Mouse (Mus musculus): ENCODE results near the gene Ctcf. TPM values are rescaled to one million over a fixed set of nuclear protein-coding genes. Genes with fewer than 3 reads are reported as not detected.

The Ctcf gene
- polyA plus RNA-seq, 1 experiment from 2014 or later = 76.9 TPM

DNA sequence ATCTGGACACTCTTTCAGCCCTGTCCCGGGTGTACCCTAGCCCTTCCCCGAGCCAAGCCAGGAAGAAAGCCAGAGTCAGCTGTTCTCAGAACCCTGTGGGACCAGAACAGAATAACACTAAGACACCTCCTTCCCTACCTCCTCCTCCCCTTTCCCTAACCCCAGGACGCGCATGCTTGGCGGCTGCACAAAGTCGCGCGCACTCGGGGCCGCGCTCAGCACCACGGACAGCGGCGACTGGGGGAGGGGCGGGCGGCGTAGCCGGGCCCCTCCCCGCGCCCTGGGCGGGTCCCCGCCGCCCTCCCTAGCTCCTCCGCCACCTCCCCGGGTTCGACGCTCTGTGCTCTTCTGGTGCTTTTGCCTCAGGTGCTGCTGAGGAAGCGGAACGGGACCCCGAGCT, 57.3 kb downstream of the Ctcf start:
- H3K27ac ChIP-seq = peak overlapping the region; percentile 88
- peak overlapping the region; percentile 60 for H3K4me3 ChIP-seq (replicated peaks; ENCODE audit: low read length)
- peaks cover 13% of the 10 kb centered on the region for H3K4me1 ChIP-seq (replicated peaks; ENCODE audit: control insufficient read depth, insufficient read depth, low read length)
- H3K9ac ChIP-seq = peak overlapping the region; percentile 81
- no peaks in the 10 kb centered on the region for H3K9me3 ChIP-seq (ENCODE audit: control insufficient read depth, low read length)
- 1% methylated on average over 30 of the region's 30 CpGs for WGBS
- peak overlapping the region; percentile 62 for H3K4me2 ChIP-seq (replicated peaks)
- H3K27me3 ChIP-seq (ENCODE audit: control insufficient read depth, insufficient read depth, low read length) = no peaks in the 10 kb centered on the region
- ATAC-seq (ENCODE audit: low FRiP score) (peak; percentile 70), DNase-seq (ENCODE audit: low spot score) (peak; percentile 85)
- H3K36me3 ChIP-seq (replicated peaks; ENCODE audit: control insufficient read depth, insufficient read depth) = peaks cover 36% of the 10 kb centered on the region

DNA sequence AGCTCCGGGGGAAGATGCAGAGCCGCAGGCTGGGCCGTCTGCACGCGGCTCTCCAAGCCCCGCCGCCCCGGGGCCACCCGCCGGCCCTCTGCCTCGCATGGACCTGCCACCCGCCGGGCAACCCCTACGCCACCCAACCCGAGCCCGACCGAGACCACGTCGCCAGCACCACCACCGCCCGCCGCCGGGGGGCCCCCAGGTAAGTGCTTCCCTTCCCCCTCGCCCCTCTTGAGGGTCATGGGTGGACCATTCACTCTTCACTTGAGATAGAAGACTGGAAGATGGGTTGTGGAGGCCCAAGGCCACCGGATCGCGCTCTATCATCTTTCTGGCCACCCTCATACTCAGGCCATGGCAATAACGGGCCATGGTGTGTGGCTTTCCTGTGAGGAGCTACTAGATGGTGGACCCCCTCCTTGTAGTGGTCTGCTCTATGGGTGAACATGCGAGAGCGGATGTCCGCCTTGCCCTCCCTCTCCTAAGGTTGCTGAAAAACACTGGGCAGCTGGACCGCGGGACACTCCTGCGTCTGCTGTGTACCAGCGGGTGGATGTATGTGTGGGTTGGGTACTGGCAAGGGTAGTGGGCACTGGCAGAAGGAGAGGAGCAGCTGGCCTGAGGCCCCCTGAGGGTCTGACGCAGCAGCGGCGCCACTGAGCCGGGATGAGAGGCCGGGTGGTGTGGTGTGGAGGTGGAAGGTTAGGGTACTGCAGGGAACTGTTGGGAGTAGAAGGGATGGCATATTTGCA, 57.9 kb downstream of the Ctcf start:
- H3K27me3 ChIP-seq (ENCODE audit: control insufficient read depth, insufficient read depth, low read length) = no peaks in the 10 kb centered on the region
- H3K4me2 ChIP-seq (replicated peaks) = peak overlapping the region; percentile 62
- WGBS = 4% methylated on average over 40 of the region's 40 CpGs
- ATAC-seq (ENCODE audit: low FRiP score) = peak; percentile 54
- H3K4me3 ChIP-seq (replicated peaks; ENCODE audit: low read length) = peak overlapping the region; percentile 60
- peaks cover 13% of the 10 kb centered on the region for H3K4me1 ChIP-seq (replicated peaks; ENCODE audit: control insufficient read depth, insufficient read depth, low read length)
- H3K9ac ChIP-seq = peak overlapping the region; percentile 81
- H3K36me3 ChIP-seq (replicated peaks; ENCODE audit: control insufficient read depth, insufficient read depth) = peaks cover 39% of the 10 kb centered on the region
- no peak for DNase-seq (ENCODE audit: low spot score)
- peak overlapping the region; percentile 88 for H3K27ac ChIP-seq
- H3K9me3 ChIP-seq (ENCODE audit: control insufficient read depth, low read length) = no peaks in the 10 kb centered on the region

DNA sequence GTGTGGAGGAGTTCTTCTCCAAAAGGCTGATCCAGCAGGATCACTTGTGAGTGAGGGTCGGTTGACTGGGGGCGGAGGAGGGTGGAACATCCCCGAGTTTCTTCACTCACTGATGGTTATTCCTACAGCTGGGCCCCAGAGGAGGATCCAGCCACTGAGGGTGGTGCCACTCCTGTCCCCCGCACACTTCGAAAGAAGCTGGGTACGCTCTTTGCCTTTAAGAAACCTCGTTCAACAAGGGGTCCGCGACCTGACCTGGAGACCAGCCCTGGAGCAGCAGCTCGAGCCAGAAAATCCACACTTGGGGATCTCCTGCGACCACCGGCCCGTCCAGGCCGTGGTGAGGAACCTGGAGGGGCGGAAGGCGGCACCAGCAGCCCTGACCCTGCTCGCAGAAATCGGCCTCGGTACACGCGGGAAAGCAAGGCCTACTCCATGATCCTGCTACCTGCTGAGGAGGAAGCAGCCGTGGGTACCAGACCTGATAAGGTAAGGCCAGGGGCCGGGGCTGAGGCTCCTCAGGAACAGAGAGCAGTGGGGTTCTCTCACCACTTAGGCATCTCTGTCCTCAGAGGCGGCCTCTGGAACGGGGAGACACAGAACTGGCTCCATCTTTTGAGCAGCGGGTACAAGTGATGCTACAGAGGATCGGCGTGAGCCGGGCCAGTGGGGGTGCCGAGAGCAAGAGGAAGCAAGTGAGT, 58.9 kb downstream of the Ctcf start:
- H3K27me3 ChIP-seq (ENCODE audit: control insufficient read depth, insufficient read depth, low read length) = no peaks in the 10 kb centered on the region
- H3K4me2 ChIP-seq (replicated peaks) = peak overlapping the region; percentile 62
- H3K4me1 ChIP-seq (replicated peaks; ENCODE audit: control insufficient read depth, insufficient read depth, low read length) = peaks cover 18% of the 10 kb centered on the region
- DNase-seq (ENCODE audit: low spot score) = no peak
- peaks cover 44% of the 10 kb centered on the region for H3K36me3 ChIP-seq (replicated peaks; ENCODE audit: control insufficient read depth, insufficient read depth)
- 81% methylated on average over 30 of the region's 30 CpGs for WGBS
- H3K9me3 ChIP-seq (ENCODE audit: control insufficient read depth, low read length) = no peaks in the 10 kb centered on the region
- ATAC-seq (ENCODE audit: low FRiP score) = no peak
- peak overlapping the region; percentile 81 for H3K9ac ChIP-seq
- H3K4me3 ChIP-seq (replicated peaks; ENCODE audit: low read length) = peak overlapping the region; percentile 60
- peak overlapping the region; percentile 88 for H3K27ac ChIP-seq

DNA sequence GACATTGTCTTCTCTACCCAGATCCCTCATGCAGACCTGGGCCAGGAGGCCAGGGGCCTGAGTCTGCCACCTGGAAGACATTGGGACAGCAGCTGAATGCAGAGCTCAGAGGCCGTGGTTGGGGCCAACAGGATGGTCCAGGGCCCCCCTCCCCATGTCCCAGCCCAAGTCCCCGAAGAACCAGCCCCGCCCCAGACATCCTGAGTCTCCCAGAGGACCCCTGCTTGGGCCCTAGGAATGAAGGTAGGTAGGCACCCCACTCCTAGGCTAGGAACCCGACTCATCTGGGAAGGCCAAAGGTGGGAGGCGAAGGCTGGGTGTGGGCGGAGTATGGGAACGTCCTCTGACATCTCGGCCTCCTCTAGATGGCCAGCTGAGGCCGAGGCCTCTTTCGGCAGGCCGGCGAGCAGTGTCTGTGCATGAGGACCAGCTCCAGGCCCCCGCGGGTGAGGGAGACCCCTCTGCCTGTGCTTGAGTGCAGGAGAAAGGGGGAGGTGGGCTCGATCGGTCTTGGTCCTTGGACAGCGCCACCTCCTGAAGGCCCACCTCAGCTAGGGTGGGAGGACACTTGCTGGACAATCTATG, 60.9 kb downstream of the Ctcf start:
- H3K27ac ChIP-seq = no peak overlapping the region
- no peak overlapping the region for H3K4me2 ChIP-seq (replicated peaks)
- DNase-seq (ENCODE audit: low spot score) = no peak
- H3K27me3 ChIP-seq (ENCODE audit: control insufficient read depth, insufficient read depth, low read length) = no peaks in the 10 kb centered on the region
- peaks cover 25% of the 10 kb centered on the region for H3K4me1 ChIP-seq (replicated peaks; ENCODE audit: control insufficient read depth, insufficient read depth, low read length)
- no peak overlapping the region for H3K4me3 ChIP-seq (replicated peaks; ENCODE audit: low read length)
- WGBS = 93% methylated on average over 17 of the region's 17 CpGs
- no peaks in the 10 kb centered on the region for H3K9me3 ChIP-seq (ENCODE audit: control insufficient read depth, low read length)
- H3K9ac ChIP-seq = no peak overlapping the region
- no peak for ATAC-seq (ENCODE audit: low FRiP score)
- peaks cover 44% of the 10 kb centered on the region for H3K36me3 ChIP-seq (replicated peaks; ENCODE audit: control insufficient read depth, insufficient read depth)

DNA sequence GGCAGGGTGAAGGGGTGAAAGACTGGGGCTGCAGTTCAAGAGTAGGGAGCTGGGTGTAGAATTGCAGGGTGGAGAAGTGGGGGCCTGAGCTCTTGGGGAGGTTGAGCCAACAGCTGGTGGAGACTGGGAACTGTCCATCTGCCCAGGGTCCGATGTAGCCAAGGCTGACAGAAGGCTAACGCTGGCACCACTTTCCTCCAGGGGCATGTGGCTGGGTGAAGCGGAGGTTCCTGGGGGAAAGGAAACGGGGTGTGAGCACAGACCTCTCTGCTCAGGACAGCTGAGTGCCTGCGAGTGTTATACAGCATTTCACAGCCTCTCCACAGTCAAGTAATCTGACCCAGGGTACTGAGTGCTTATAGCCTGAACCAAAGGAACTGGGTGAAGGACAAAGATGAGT, 62.4 kb downstream of the Ctcf start:
- no peaks in the 10 kb centered on the region for H3K27me3 ChIP-seq (ENCODE audit: control insufficient read depth, insufficient read depth, low read length)
- H3K4me2 ChIP-seq (replicated peaks) = no peak overlapping the region
- WGBS = 92% methylated on average over 5 of the region's 5 CpGs
- no peak overlapping the region for H3K27ac ChIP-seq
- no peaks in the 10 kb centered on the region for H3K9me3 ChIP-seq (ENCODE audit: control insufficient read depth, low read length)
- peaks cover 55% of the 10 kb centered on the region for H3K36me3 ChIP-seq (replicated peaks; ENCODE audit: control insufficient read depth, insufficient read depth)
- ATAC-seq (ENCODE audit: low FRiP score) (no peak), DNase-seq (ENCODE audit: low spot score) (no peak)
- H3K4me3 ChIP-seq (replicated peaks; ENCODE audit: low read length) = no peak overlapping the region
- H3K4me1 ChIP-seq (replicated peaks; ENCODE audit: control insufficient read depth, insufficient read depth, low read length) = peaks cover 27% of the 10 kb centered on the region
- no peak overlapping the region for H3K9ac ChIP-seq

DNA sequence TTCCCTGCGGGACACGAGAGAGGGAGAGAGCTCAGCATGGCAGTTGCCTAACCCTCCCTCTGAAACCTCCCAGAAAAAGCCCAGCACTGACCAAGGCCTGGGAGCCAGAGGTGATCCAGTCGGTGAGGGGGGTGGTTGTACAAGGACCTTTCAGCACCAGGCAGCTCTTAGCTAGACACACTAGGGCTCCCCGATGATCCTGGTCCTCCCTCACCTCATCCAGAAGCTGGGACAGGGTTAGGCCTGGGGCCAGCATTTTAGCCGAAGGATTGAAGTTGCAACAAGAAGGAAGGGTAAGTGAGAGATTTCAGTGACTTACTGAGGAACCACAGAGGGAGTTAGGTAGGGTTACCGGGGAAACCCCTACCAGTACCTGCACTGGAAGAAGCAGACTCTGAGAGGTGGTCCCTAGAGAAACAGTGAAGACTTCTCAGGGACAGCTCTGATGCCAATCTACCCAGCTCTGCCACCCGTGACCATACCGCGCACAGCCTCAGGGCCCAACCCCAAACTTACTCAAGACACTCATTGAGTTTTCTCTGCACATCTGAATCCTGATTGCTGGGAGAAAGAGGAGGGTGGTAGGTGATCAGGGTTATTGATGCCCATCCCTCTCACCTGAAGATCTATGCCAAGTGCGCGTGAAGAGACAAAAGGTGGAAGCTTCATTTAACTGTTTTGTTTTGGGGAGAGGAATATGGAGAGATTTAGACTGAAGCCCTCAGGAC, 63.3 kb downstream of the Ctcf start:
- peak overlapping the region; percentile 71; the same call in 1 of the 2 replicates for H3K9ac ChIP-seq

DNA sequence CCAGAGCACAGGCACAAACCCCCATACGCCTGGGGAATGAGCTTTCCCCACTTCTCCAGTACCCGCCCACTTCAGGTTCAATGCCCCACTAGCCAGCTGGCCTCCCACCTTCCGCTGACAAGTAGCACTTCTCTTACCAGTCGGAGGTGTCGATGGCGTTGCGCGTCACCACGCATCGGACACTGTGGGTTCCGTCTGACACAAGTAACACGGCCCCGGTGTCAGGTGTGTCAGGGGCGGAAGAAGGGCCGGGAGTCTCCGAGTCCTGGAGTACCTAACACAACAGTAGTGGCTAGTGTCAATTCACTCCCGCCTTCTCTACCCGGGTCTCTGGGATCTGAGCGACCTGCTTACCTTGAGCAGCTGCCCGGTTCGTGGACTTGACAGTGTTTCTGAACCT, 64.2 kb downstream of the Ctcf start:
- Histone ChIP-seq H3K9ac (peak overlapping the region; percentile 71), H3K4me1 (replicated peaks; ENCODE audit: control insufficient read depth, insufficient read depth, low read length) (peaks cover 16% of the 10 kb centered on the region), H3K4me2 (replicated peaks) (peak overlapping the region; percentile 80), H3K36me3 (replicated peaks; ENCODE audit: control insufficient read depth, insufficient read depth) (peaks cover 52% of the 10 kb centered on the region), H3K9me3 (ENCODE audit: control insufficient read depth, low read length) (no peaks in the 10 kb centered on the region), H3K27me3 (ENCODE audit: control insufficient read depth, insufficient read depth, low read length) (no peaks in the 10 kb centered on the region), H3K27ac (peak overlapping the region; percentile 91; the same call in 1 of the 2 replicates), H3K4me3 (replicated peaks; ENCODE audit: low read length) (peak overlapping the region; percentile 65)
- ATAC-seq (ENCODE audit: low FRiP score) (peak; percentile 56), DNase-seq (ENCODE audit: low spot score) (peak; percentile 34)
- under 1% methylated on average over 21 of the region's 21 CpGs for WGBS

More for the DNA sequence above, 63.3 kb downstream of the Ctcf start:
- no peaks in the 10 kb centered on the region for H3K27me3 ChIP-seq (ENCODE audit: control insufficient read depth, insufficient read depth, low read length)
- 89% methylated on average over 11 of the region's 11 CpGs for WGBS
- no peak overlapping the region for H3K27ac ChIP-seq
- peaks cover 25% of the 10 kb centered on the region for H3K4me1 ChIP-seq (replicated peaks; ENCODE audit: control insufficient read depth, insufficient read depth, low read length)
- H3K9me3 ChIP-seq (ENCODE audit: control insufficient read depth, low read length) = no peaks in the 10 kb centered on the region
- peak overlapping the region; percentile 65 for H3K4me3 ChIP-seq (replicated peaks; ENCODE audit: low read length)
- DNase-seq (ENCODE audit: low spot score) = no peak
- H3K36me3 ChIP-seq (replicated peaks; ENCODE audit: control insufficient read depth, insufficient read depth) = peaks cover 57% of the 10 kb centered on the region
- peak overlapping the region; percentile 80 for H3K4me2 ChIP-seq (replicated peaks)
- no peak for ATAC-seq (ENCODE audit: low FRiP score)

DNA sequence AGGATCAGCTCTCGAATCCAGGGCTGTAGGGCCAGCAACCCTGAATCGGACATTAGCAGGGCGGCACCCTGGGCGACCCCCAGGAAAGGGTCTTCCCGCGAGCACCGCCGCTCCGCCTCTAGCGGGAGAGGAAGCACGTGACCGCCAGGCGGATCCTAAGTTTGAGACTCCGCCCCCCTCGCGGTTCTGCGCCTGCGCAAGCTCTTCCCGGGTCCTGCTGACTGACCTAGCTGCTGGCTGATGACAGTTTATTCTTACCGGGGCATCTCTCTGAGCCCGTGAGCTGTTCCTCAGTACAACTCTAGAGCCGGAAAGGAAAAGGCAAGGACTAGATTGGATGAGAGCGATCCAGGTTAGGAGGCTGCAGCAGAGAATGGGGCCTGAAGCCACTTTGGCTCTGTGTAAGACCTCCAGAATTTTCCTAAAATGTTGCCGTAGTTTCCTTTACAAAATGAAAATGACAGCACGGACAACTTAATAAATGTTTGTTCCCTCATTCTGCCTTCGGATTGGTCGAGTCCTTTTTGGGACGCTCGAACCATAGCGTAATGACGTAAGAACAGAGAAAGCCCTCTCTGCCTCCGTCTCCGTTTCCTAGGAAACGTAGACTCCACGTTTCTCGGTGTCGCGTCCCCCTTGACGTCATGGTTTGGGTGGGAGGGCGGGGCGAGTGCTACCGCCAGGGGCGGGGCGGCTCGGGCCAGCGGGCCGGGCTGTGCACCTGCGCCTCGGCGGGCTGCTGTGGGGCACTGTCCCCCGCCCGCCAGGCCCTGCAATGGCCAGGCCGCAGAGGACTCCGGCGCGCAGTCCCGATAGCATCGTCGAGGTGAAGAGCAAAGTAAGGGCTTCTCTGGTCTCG, 64.8 kb downstream of the Ctcf start, which contains the start of the genes Acd and Pard6a:
Gene Acd, minus strand, starts transcription at position 137 of the 859 bp plus-strand sequence.
Gene Pard6a, plus strand, starts transcription at position 183 of the 859 bp plus-strand sequence.
- H3K4me2 ChIP-seq (replicated peaks) = peak within 1 kb of the TSS; percentile 80
- H3K9me3 ChIP-seq (ENCODE audit: control insufficient read depth, low read length) = no peaks in the 10 kb centered on the region
- H3K4me1 ChIP-seq (replicated peaks; ENCODE audit: control insufficient read depth, insufficient read depth, low read length) = peaks cover 14% of the 10 kb centered on the region
- H3K36me3 ChIP-seq (replicated peaks; ENCODE audit: control insufficient read depth, insufficient read depth) = peaks cover 46% of the 10 kb centered on the region
- ATAC-seq (ENCODE audit: low FRiP score) = peak; percentile 81
- H3K27ac ChIP-seq = peak within 1 kb of the TSS; percentile 91
- peak within 1 kb of the TSS; percentile 71 for H3K9ac ChIP-seq
- under 1% methylated on average over 60 of the region's 60 CpGs for WGBS
- no peaks in the 10 kb centered on the region for H3K27me3 ChIP-seq (ENCODE audit: control insufficient read depth, insufficient read depth, low read length)
- peak within 1 kb of the TSS; percentile 65 for H3K4me3 ChIP-seq (replicated peaks; ENCODE audit: low read length)
- peak; percentile 97 for DNase-seq (ENCODE audit: low spot score)

Measured in hindbrain, embryonic 14.5 days (tissue).